Mouse (Mus musculus) heart, adult 8-10 months (tissue): ENCODE measurements around the gene Rpl11. TPM values are rescaled to one million over a fixed set of nuclear protein-coding genes. Genes with fewer than 3 reads are reported as not detected.
A peak's percentile ranks its signal among the peaks of the same experiment; 100 is the strongest.
"Not testable (repeated sequence)": the region's sequence is repeated elsewhere in the genome, so short reads cannot be mapped to it uniquely, and the experiment has no call there.

Experiments used
- DNase-seq: peaks from one replicate; pipeline ENCODE4 v3.0.0; 2022; ENCODE audit warnings: low spot score
- total RNA-seq, 4 experiments: library from RNA; stranded (reverse); gene quantifications; 2 replicates each; pipeline ENCODE4 v1.2.4; 2022

Gene Rpl11
- total RNA-seq, 4 experiments from 2014 or later = 238 to 318 (median 274) TPM

DNA sequence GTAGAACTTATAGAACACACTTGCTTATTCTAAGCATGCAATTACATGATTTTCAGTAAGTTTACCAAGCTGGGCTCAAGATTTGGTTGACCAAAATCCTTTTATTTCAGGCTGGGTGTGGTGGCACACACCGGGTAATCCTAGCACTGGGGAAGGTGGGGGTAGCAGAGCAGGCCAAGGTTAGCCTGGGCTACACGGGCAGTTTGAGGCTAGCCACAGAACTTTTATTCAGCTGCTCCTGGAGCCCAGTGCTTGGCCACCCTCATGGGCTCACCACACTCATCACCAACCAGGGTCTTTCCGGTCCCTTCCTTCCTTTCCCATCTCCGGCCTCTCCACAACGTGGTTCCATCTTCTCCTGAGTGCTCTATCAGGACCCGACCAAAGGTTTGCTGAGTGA, 17.4 kb upstream of the Rpl11 start:
- DNase-seq = no peak

DNA sequence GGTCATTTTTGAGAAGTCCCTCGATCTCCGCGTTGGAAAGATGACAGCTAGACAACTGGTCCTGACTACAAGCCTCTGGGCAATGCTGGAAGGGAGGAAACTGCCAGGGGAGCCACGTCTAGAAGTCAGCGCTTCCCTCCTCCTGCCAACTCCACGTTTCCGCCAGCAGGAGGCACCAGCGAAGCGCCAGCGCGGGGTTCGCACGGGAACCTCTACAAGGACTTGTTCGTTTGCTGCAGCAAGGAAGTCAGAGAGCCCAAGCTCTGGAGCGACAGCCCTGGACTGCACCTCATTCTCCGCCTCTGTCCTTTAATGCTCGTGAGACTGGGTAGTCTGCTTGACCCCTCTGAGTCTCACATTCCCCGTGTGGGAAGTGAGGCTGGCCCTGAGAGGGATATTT, 16.7 kb upstream of the Rpl11 start:
- DNase-seq = peak; percentile 82

- no peak for DNase-seq
These were observed 16.1 kb upstream of the Rpl11 start for GRCm38 (mm10) chr4:136069313-136069712.

GRCm38 (mm10) chr4:136063143-136063542, 9.9 kb upstream of the Rpl11 start:
- no peak for DNase-seq

GRCm38 (mm10) chr4:136059800-136060488, 6.7 kb upstream of the Rpl11 start:
- DNase-seq = not testable (repeated sequence)

GRCm38 (mm10) chr4:136057916-136058315, 4.7 kb upstream of the Rpl11 start:
- DNase-seq = no peak

GRCm38 (mm10) chr4:136056030-136056429, 2.8 kb upstream of the Rpl11 start:
- no peak for DNase-seq

GRCm38 (mm10) chr4:136053843-136054242, 615 bp upstream of the Rpl11 start:
- no peak for DNase-seq

DNA sequence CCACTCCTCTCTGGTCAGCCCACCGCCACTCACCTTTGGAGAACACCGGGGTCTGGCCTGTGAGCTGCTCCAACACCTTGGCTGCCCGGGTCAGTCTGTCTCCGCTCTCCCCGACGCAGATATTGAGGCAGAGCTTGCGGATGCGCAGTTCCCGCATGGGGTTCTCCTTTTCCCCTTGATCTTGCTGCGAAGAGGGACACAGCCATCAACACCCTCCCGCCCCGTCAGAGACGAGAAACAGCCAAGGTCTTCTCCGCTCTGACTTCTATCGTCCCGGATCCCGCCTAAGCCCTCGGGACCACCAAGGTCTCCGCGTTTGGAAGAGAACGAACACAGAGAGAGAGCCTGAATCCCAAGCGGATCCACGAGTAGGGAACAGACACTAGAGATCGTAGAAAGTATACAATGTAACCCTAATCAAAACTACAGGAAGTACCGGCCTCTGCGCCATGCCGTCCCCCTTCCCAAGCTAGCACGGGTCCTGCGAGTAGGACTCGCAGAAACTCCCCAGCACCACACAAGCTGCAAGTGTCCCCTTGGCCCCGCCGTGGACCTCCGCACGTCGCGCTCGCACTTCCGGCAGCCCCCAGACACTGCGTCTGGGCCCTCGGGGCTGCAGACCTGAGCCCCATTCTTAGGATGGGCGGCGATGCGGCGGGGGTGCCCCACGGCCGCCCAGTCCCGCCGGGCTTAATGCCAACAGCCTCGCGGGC, 538 bp downstream of the Rpl11 start:
- DNase-seq = no peak

DNA sequence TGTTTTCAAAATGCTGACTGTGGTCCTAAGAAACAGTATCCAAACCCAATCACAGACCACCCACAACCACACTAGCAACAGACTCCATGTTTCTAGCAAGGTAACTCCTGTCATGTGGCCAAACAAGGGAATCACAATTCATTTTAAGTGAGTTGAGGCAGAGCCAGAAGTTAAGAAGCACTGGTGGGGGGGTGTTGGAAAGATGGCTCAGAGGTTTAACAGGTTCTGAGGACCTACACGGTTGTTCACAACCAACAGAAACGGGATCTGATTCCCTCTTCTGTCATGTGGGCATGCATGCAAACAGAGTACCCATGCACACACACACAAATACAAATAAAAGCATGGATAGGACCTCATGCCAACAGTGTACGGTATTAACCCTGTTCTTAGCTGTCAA, 1.2 kb downstream of the Rpl11 start:
- DNase-seq = no peak

- DNase-seq = no peak
These were observed 3.0 kb downstream of the Rpl11 start for GRCm38 (mm10) chr4:136050226-136050625.

GRCm38 (mm10) chr4:136048291-136049032, 4.8 kb downstream of the Rpl11 start:
- DNase-seq = no peak

GRCm38 (mm10) chr4:136047626-136048025, 5.6 kb downstream of the Rpl11 start:
- DNase-seq = no peak

GRCm38 (mm10) chr4:136046888-136047287, 6.3 kb downstream of the Rpl11 start:
- no peak for DNase-seq

GRCm38 (mm10) chr4:136045091-136045490, 8.1 kb downstream of the Rpl11 start:
- DNase-seq = no peak

GRCm38 (mm10) chr4:136043784-136044400, 9.3 kb downstream of the Rpl11 start:
- DNase-seq = no peak

DNA sequence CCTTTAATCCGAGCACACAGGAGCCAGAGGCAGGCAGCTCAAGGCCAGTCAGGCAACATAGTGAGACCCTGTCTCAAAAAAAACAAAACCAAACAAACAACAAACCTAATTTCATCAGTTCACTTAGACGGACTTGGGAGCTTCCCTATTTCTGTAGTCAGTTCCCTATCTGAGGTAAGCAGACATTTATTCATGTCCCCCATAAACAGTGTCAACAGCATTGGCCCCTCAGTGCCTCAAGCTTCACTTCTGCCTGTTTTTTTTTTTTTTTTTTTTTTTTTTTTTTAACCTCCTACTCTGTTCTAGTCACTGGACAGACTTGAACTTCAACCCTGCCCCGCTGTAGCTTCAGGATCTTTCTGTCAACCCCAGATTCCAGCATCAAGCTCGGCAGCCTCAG, 18.1 kb downstream of the Rpl11 start:
- DNase-seq = no peak

- no peak for DNase-seq
These were observed 20.0 kb downstream of the Rpl11 start for GRCm38 (mm10) chr4:136033231-136033630.

DNA sequence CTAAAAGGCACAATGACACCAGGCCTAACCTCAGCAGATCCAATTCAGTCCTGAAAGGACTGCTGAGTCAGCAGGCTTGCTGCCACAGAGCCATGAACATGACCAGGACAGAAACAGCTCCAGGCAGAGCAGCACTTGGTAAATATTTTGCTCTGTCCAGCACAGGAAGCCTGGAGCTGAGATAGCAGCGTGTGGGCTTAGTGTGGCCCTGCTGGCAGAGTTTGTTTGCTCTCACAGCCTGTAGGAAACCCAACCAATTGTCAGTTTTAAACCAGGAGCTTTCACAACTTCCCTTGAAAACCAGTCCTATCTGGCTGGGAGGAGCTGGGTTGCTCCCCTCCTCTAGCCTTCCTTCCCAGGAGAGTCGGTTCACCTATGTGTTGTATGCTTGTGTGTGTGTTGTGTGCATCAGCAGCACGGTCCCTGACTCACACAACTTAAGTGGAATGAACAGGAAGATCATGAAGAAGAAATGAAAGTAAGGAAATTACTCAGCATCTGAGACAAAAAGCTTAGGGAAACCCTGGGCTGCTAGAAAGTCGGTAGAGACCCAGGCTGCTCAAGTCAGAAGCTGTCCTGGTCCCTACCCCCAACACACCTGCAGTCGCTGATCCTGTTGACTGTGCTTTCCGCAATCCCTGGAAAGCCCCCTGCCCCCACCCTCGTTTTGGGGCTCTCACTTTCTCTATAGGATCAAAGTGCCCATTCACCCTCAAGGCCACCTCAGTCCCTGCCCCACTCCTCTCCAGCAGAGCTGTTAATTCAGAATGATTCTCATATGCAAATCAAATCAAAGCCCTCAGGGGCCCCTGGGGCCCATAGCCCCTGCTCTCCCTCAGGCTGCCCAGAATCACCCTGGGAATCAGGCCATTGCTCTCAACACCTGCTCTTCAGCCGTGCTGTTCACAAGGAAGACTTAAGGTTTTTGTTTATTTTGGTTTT, 22.0 kb downstream of the Rpl11 start:
- DNase-seq = no peak

DNA sequence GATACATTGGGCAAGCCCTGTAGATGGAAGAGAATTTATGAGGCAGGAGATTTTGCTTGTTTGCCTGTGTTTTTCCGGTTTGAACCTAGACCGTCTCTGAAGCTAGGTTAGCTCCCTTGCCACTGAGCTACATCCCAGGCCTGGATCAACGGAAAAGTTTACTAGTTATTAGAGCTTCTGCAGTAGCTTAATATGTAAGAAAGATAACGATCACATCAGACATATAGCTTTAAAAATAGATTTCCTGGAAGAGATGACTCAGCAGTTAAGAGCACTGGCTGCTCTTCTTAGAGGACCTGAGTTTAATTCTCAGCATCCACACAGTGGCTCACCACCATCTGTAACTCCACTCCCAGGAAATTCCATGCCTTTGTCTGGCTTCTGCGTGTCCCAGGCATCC, 24.5 kb downstream of the Rpl11 start:
- DNase-seq = no peak

GRCm38 (mm10) chr4:136028132-136028564, 25.1 kb downstream of the Rpl11 start:
- no peak for DNase-seq
